Mouse (Mus musculus) duodenum, adult 2 months (tissue): ENCODE measurements around the gene Eef1e1. TPM values are rescaled to one million over a fixed set of nuclear protein-coding genes. Genes with fewer than 3 reads are reported as not detected.

Experiments used
- polyA plus RNA-seq: library from polyadenylated mRNA; depleted of rRNA; stranded (reverse); fragments of >200 nt; gene quantifications from 2 replicates; pipeline ENCODE4 v1.2.3, GENCODE M21; 2012; ENCODE audit warnings: low replicate concordance; rRNA removed

The Eef1e1 gene
- 1.0 and 2.4 TPM in 2 replicates for polyA plus RNA-seq

DNA sequence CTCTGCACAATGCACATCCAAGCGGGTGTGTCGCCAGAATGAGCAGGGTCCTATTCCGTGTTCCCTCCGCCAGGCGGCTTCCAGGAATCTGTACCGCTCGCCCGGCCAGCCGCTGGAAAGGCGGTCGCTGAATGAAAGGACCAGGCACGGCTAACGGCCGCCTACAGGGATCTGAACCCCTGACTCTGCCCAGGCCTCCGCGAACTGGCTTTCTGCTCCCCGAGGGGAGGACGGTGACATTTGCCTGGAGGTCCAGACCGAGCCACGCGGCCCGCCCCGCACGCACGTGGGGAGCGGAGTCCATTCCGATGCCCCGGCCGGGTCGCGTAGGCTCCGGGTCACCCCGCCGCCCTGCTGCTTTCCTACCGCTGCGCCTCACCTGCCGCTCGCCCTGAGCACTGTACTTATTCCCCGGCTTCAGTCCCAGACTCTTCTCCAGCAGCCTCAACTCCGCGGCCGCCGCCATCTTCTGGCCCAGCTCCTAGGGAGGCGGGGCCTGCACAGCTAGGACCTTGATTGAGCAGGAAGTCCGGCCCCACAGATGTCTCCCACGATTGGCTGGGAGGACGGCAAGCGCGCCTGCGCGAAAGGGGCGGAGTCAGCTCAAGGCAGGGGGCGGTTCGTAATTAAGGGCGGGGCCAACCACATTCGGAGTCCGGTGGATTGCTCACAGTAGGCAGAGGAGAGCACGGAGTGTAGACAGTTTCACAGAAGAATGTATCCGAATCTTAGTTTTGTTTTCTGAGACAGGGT lies at the start of gene Eef1e1:
TSS of gene Eef1e1 (minus strand) at position 531 of the 753 bp plus-strand sequence.

DNA sequence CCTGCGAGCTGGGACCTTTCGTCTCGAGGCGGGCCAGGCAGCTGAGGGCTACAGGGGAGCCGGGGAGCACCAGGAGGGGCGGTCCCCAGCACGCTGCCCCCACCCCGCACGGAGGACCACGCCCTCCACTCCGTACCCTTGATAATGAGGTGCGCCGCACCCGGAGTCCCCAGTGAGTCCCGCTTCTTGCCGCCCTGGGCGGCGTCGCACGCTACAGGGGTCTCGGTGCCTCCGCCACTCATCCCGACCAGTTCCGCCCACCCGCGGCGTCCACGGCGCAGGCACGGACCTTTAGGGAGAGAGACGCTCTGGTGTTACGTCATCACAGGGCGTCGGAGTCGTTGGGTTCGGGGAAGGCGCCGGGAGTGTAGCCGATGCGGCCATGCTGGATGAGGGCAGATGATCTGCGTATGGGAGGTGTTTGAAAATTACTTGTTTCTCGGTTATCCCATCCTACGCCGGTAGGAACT lies 24.0 kb downstream of the Eef1e1 start, which contains the start of gene Bloc1s5:
TSS of gene Bloc1s5 (minus strand) at position 310 of the 470 bp plus-strand sequence.

Other genes starting within 250 kb of the Eef1e1 start
- 184 and 233 TPM in 2 replicates for gene Txndc5, start 130.2 kb downstream of the Eef1e1 start, polyA plus RNA-seq
- gene Bloc1s5, start 23.9 kb downstream of the Eef1e1 start, polyA plus RNA-seq = 1.6 and 2.3 TPM in 2 replicates